Mouse (Mus musculus) spleen, adult 2 months (tissue): Measurements from ENCODE around the gene Gprin2. TPM values are rescaled to one million over a fixed set of nuclear protein-coding genes. Genes with fewer than 3 reads are reported as not detected.

Experiments
- DNase-seq, 2 experiments: peaks; one replicate each; pipeline versions ENCODE4 v3.0.0 to v3.0.0-alpha.2; 2012 to 2021; ENCODE audit warnings: low spot score in 2 of 2, low read depth in 1 of 2
- H3K27ac ChIP-seq: fragments of 200-500 bp; 2 replicates; pipeline ENCODE4 v1.5.1; 2012; ENCODE audit warnings: low read length, inconsistent platforms; ENCODE audit not compliant: insufficient read depth
- H3K27me3 ChIP-seq: fragments of 200-500 bp; 2 replicates; pipeline ENCODE4 v1.6.1; 2012; ENCODE audit warnings: mild to moderate bottlenecking, moderate library complexity, low read length, inconsistent platforms; ENCODE audit not compliant: control insufficient read depth, insufficient read depth
- H3K36me3 ChIP-seq: fragments of 200-500 bp; 2 replicates; pipeline ENCODE4 v1.6.1; 2012; ENCODE audit warnings: mild to moderate bottlenecking, low read length, inconsistent platforms; ENCODE audit not compliant: control insufficient read depth, insufficient read depth
- H3K4me1 ChIP-seq: fragments of 200-500 bp; 2 replicates; pipeline ENCODE4 v1.6.1; 2011; ENCODE audit warnings: inconsistent platforms; ENCODE audit not compliant: control insufficient read depth, insufficient read depth, insufficient read length
- H3K4me3 ChIP-seq: fragments of 200-500 bp; 2 replicates; pipeline ENCODE4 v1.5.1; 2011; ENCODE audit warnings: mild to moderate bottlenecking, inconsistent platforms; ENCODE audit not compliant: insufficient read depth, insufficient read length; ENCODE audit errors: extremely low read depth
- CTCF ChIP-seq: fragments of 200-500 bp; IDR thresholded peaks from 2 replicates; pipeline ENCODE4 v1.5.1; 2011; ENCODE audit warnings: mild to moderate bottlenecking, inconsistent platforms; ENCODE audit not compliant: insufficient read depth, insufficient read length, insufficient replicate concordance; ENCODE audit errors: extremely low read depth
- POLR2A ChIP-seq: fragments of 200-500 bp; IDR thresholded peaks from 2 replicates; pipeline ENCODE4 v1.6.1; 2011; ENCODE audit warnings: low read depth, low read length, inconsistent platforms
- WGBS: fragments of 180-500 bp; shearing (Covaris S2); methylation state at CpG from one replicate; pipeline ENCODE4 v1.1.7; 2018; 5-methylcytosine and 5-hydroxymethylcytosine counted together
- polyA plus RNA-seq: library from polyadenylated mRNA; depleted of rRNA; stranded (reverse); fragments of >200 nt; gene quantifications from 2 replicates; pipeline ENCODE4 v1.2.3, GENCODE M21; 2012

The Gprin2 gene
- polyA plus RNA-seq, 1 experiment, result 0.04 TPM

DNA sequence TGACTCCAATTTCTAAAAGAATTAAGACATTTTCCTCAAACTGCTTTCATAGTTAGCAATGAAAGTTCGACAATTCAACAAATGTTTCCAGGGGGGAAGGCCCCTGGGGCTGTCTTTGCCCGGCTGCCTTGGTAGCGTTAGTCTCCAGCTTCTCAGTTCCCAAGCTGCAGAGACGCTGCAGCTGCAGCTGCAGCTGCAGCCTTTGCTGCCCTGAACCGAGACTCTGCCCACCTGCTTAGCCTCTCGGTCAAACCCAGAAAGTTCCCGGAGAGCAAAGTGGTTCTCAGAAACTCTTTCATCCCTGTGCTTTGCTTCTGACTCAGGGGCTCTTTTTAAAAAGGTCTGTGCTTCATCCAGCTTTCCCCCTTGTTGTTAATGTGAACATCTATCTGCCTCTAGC lies 30.9 kb upstream of the Gprin2 start:
- 75% methylated on average over 7 of the region's 7 CpGs for WGBS
- Histone ChIP-seq H3K4me1 (no peaks in the 10 kb centered on the region), H3K36me3 (peaks cover 2% of the 10 kb centered on the region; the same call in 1 of the 2 replicates), H3K27ac (no peak overlapping the region), H3K27me3 (no peaks in the 10 kb centered on the region), H3K4me3 (no peak overlapping the region)
- DNase-seq, result no peak
- TF ChIP-seq POLR2A, result no peak
- TF ChIP-seq CTCF, result no peak

DNA sequence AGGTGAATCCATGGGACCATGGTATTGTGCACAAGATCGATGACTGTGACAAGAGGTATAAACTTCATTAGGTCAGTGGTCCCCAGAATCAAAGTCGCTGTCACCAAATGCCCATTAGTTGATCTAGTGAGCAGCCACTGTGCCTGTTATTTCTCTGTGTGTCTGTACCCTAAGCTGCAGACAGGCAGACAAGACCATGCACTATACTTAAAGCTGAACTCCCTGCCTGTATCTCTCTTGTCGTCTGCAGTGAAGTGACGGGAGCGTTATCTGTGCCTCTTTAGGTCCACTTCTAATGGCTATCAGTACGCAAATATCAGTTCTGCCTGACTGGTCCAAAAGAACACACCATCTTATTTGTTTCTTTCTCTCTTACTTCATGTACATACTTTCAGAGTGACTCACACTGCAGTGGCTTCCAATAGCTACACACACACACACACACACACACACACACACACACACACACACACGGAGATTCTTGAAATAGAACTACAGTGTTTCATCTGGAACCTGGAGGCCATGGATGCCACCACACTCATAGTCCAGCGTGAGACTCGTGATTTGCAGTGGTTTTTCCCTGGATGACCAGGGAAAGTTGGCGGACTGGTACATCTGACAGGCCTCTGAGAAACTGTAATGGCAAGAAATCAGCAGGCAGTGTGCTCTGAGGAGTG lies 27.5 kb upstream of the Gprin2 start:
- Histone ChIP-seq H3K36me3 (no peaks in the 10 kb centered on the region), H3K4me1 (no peaks in the 10 kb centered on the region), H3K27me3 (no peaks in the 10 kb centered on the region), H3K27ac (no peak overlapping the region), H3K4me3 (no peak overlapping the region)
- TF ChIP-seq POLR2A, result no peak
- no peak for TF ChIP-seq CTCF
- DNase-seq, result no peak
- 95% methylated on average over 10 of the region's 10 CpGs for WGBS

DNA sequence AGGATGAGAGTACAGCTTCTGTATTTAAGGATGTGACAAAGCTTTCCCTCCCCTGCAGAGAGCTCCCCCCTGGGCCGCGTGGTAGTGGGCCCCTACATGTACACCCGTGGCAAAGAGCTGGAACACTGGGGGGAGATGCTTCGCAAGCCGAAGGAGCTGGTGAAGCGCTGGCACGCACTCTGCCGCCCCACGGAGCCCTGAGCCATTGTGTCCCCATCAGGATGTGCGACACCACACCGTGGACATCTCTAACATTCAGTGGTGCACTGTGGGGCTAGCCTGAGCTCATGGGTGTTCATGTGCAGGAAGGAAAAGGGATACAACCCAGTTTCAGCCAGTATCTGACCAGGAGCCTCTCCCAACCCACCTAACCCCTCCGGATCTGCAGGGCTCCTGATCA lies 26.5 kb upstream of the Gprin2 start:
- TF ChIP-seq POLR2A, result no peak
- no peak for TF ChIP-seq CTCF
- 70% methylated on average over 12 of the region's 12 CpGs for WGBS
- no peak overlapping the region for H3K4me3 ChIP-seq
- H3K27ac ChIP-seq, result no peak overlapping the region
- DNase-seq, result no peak
- no peaks in the 10 kb centered on the region for H3K27me3 ChIP-seq
- H3K4me1 ChIP-seq, result no peaks in the 10 kb centered on the region
- no peaks in the 10 kb centered on the region for H3K36me3 ChIP-seq

DNA sequence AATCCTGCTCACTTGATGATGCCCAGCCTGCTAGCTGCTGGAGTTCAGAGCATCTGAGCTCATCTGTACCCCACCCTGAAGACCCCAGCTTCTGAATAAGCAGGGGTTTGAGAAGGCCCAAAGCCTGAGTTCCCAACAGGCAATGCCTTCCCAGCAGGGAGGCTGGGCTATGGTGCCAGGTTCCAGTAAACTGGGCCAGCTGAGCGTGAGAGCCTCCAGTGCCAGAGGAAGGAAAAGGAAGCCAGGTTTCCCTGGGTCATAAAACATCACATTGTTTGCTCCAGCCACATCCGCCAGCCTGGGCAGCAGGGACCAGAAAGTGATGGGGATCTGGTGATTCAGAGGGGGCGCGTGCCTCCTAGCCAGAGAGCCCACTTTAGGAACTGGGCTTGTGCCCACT lies 25.1 kb upstream of the Gprin2 start:
- WGBS, result 75% methylated on average over 4 of the region's 4 CpGs
- DNase-seq, result no peak

DNA sequence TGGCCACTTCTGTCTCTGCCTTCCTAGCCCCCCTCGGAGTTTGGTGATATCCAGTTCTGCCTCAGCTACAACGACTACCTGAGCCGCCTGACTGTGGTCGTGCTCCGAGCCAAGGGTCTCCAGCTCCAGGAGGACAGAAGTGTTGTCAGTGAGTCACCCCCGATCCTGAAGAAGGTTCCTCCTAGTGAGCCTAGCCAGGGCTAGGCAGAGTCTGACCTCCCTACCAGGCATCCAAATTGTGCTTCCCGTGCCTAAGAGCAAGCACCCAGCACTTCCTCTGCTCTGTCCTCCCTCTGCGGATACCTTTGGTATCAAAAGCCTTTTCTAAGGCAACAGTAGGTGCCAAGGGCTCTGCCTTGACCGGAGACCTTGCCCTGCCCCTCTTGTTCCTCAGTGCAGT lies 24.5 kb upstream of the Gprin2 start:
- TF ChIP-seq POLR2A (no peak), CTCF (no peak)
- H3K4me3 ChIP-seq, result no peak overlapping the region
- no peak overlapping the region for H3K27ac ChIP-seq
- 77% methylated on average over 9 of the region's 9 CpGs for WGBS
- no peaks in the 10 kb centered on the region for H3K36me3 ChIP-seq
- no peaks in the 10 kb centered on the region for H3K4me1 ChIP-seq
- no peaks in the 10 kb centered on the region for H3K27me3 ChIP-seq
- no peak for DNase-seq

More for the DNA sequence above, 25.1 kb upstream of the Gprin2 start:
- H3K27ac ChIP-seq, result no peak overlapping the region
- no peaks in the 10 kb centered on the region for H3K27me3 ChIP-seq
- no peak for TF ChIP-seq POLR2A
- no peak overlapping the region for H3K4me3 ChIP-seq
- H3K36me3 ChIP-seq, result no peaks in the 10 kb centered on the region
- no peaks in the 10 kb centered on the region for H3K4me1 ChIP-seq

DNA sequence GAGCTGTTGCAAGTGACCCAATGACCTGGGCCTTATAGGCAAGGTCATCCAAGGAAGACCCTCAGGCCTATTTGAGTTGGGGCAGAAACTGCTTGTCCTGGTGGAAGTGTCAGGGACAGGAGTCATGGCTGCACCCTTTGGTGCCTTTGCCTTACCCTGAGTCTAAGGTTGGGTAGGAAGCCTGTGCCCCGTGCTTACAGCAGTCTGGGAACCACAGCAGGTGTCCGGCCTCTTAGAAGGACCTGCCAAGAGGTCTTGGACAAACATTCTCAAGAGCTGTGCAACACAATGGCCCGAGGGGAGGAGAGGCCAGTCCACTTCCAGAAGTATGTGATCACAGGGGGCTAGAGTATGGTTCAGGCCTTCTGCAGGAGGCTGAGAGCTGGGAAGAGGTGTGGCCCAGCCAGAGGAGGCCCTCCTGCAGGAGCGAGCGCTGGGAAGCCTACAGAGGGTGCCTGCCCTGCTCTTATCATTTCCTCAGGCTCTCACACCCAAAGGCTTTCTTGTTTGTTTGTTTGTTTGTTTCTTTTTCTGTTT lies 22.0 kb upstream of the Gprin2 start:
- Histone ChIP-seq H3K27me3 (peaks cover 1% of the 10 kb centered on the region; the same call in 1 of the 2 replicates), H3K27ac (no peak overlapping the region), H3K4me1 (no peaks in the 10 kb centered on the region), H3K36me3 (no peaks in the 10 kb centered on the region), H3K4me3 (no peak overlapping the region)
- WGBS, result 79% methylated on average over 5 of the region's 5 CpGs
- no peak for DNase-seq
- no peak for TF ChIP-seq CTCF
- TF ChIP-seq POLR2A, result no peak

DNA sequence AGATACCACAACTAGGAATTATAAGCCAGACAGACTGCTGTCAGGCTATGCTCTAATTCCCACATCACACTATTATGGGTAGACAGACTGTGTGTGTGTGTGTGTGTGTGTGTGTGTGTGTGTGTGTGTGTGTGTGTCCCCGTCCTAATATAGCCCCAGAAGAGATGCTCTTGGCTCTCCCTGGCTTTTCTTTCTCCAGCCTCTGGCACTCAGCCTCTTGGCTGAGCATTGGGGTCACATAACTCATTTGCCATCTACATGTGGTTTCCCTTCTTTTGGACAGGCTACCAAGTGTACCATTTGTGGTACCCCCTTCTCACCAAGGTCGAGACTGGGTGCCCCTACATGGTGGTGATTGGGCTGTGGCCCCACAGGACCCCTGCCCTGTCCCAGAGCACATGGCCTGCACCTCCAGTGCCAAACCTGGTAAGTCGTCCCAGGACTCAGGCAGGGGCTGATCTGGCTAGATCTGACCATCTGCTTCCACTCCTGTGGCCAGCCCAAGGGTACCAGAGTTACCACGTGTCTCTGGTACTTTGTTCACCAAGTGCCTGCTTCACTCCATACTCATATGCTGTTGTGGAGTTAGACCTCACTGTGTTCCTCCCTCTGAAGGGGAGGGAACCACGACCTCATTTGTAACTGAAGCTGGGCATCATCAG lies 20.1 kb upstream of the Gprin2 start:
- Histone ChIP-seq H3K27me3 (peaks cover 1% of the 10 kb centered on the region; the same call in 1 of the 2 replicates), H3K4me3 (no peak overlapping the region), H3K27ac (no peak overlapping the region), H3K36me3 (no peaks in the 10 kb centered on the region), H3K4me1 (no peaks in the 10 kb centered on the region)
- TF ChIP-seq POLR2A (no peak), CTCF (no peak)
- no peak for DNase-seq
- WGBS, result 58% methylated on average over 5 of the region's 5 CpGs
